Mouse (Mus musculus): Measurements from ENCODE around the gene Slc9a5. TPM values are rescaled to one million over a fixed set of nuclear protein-coding genes. Genes with fewer than 3 reads are reported as not detected.
A peak's percentile ranks its signal among the peaks of the same experiment; 100 is the strongest.

Slc9a5 gene
- total RNA-seq, 1 experiment, result 5.8 TPM

DNA sequence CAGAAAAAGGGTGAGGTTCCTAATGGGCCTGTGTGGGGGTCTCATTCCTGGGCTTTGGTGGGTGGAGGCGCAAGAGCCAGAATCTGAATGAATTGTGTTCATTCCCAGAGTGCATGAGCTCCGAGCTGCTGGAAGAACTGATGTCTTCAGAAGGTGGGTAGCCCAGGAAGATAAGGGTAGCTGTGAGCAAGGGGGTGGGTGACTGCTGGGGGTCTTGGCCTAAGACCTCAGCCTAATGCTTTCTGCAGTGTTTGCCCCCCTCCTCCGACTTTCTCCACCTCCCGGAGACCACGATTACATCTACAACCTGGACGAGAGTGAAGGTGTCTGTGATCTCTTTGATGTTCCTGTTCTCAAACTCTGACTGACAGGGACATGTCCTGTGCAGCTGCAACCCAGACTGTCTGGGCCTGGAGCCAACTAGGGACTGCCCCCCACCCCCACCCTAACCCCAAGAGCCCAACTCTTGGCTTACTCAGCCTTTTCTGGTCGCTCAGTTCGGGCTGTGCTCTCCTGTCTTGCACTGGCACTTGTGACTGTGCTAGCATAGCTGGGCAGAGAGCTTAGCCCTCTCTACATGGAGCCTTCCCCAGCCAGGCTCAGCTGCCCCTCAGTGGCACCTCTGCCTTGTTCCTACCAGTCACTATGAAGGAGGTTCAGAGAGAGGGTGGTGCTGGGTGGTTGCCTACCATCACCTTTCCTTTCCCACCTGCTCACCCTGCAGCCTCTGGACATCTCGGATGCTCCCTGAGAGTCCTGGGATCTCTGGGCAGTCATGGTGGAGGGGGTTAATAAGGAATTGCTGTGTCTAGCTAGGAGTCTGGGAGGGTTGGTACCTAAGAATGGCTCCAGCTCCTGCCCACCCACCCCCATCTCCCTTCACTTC, 44.1 kb upstream of the Slc9a5 start:
- peaks cover 0 to 18% of the 10 kb centered on the region in 2 experiments; a peak in 2 of 4 replicates for H3K4me1 ChIP-seq (ENCODE audit: control insufficient read depth in 2 of 2, insufficient read depth in 2 of 2, low read length in 2 of 2, poor library complexity in 1 of 2)
- no peak for DNase-seq (ENCODE audit: low read depth, low spot score)
- H3K4me3 ChIP-seq (ENCODE audit: insufficient read depth in 1 of 2, low read depth in 1 of 2, low read length in 2 of 2, poor library complexity in 1 of 2, severe bottlenecking in 1 of 2), result no peak overlapping the region
- H3K27ac ChIP-seq (ENCODE audit: insufficient read depth, low read depth, low read length, poor library complexity, severe bottlenecking), result peak overlapping the region; percentile 47; the same call in 1 of the 2 replicates
- H3K9ac ChIP-seq (ENCODE audit: insufficient read depth, low read depth, low read length, poor library complexity, severe bottlenecking), result no peak overlapping the region
- H3K9me3 ChIP-seq (ENCODE audit: control insufficient read depth, insufficient read depth, low read depth, low read length), result no peaks in the 10 kb centered on the region
- peaks cover 62% of the 10 kb centered on the region for H3K36me3 ChIP-seq (ENCODE audit: control insufficient read depth, insufficient read depth, low read length, poor library complexity, severe bottlenecking)
- in situ Hi-C loops (cut with MboI; ENCODE audit: low sequenced_read_pairs in 2 of 2, unreplicated experiment in 2 of 2), result no loop called here
- no peak for TF ChIP-seq CHD2 (IDR thresholded peaks at IDR 0.05; ENCODE audit: low read depth, low read length)
- no peak for TF ChIP-seq ZC3H11A (IDR thresholded peaks at IDR 0.05; ENCODE audit: borderline replicate concordance, low read depth, low read length)
- TF ChIP-seq ZNF384 (IDR thresholded peaks at IDR 0.05; ENCODE audit: low read depth, low read length), result no peak
- TF ChIP-seq HCFC1 (IDR thresholded peaks at IDR 0.05; ENCODE audit: borderline replicate concordance, insufficient read depth, low read length), result no peak
- no peak for TF ChIP-seq MAFK (IDR thresholded peaks at IDR 0.05; ENCODE audit: insufficient read depth, low read depth, low read length)

DNA sequence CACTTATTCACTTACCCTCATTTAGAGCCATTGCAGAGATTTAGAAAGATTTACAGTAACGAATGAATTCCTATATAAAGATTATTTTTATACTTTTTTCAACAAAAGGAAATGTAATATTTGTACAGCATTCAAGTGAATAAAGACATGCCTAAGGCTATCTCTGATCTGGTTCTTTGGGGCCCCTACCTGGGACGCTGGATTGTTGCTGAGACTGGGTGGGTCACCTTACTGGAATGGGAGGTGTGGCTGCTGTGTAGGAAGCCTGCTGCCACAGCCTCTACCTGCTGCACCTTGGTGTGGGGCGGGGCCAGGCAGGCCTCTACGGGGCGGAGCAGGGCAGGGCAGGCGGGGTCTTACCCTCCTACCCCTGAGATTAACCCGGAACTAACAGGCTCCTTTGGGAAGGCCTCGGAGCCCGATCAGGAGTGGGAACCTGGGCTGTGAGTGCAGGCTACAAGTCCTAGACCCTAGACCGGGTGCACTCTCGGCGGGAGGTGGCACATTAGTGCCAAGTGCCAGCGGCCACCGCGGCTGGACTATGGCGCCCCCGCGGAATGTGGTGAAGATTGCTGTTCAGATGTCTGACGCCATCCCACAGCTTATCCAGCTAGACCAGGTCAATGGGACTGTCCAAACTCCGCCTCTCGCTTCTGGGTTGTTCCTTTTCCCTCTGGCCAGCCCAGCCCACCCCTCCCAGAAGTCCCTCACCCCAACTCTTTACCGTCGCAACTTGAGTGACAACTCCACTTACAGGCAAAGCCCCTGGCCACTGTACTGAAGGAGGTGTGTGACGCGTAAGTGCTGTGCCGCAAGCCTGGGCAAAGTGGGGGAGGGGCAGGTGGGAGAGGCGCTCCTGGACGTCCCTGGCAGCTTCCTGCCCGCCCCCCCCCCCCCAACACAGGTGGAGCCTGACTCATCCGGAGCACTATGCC, 43.2 kb upstream of the Slc9a5 start, which contains the start of gene Elmo3:
Elmo3 (plus strand) TSS at position 391 of the 935 bp plus-strand sequence.
- H3K9ac ChIP-seq (ENCODE audit: insufficient read depth, low read depth, low read length, poor library complexity, severe bottlenecking), result peak within 1 kb of the TSS; percentile 78
- peaks cover 55% of the 10 kb centered on the region for H3K36me3 ChIP-seq (ENCODE audit: control insufficient read depth, insufficient read depth, low read length, poor library complexity, severe bottlenecking)
- no peak for DNase-seq (ENCODE audit: low read depth, low spot score)
- peaks cover 0 to 15% of the 10 kb centered on the region in 2 experiments; a peak in 2 of 4 replicates for H3K4me1 ChIP-seq (ENCODE audit: control insufficient read depth in 2 of 2, insufficient read depth in 2 of 2, low read length in 2 of 2, poor library complexity in 1 of 2)
- no peak for TF ChIP-seq ZNF384 (IDR thresholded peaks at IDR 0.05; ENCODE audit: low read depth, low read length)
- TF ChIP-seq ZC3H11A (IDR thresholded peaks at IDR 0.05; ENCODE audit: borderline replicate concordance, low read depth, low read length), result no peak
- no peak; the same call in 1 of the 2 replicates for TF ChIP-seq CHD2 (IDR thresholded peaks at IDR 0.05; ENCODE audit: low read depth, low read length)
- TF ChIP-seq HCFC1 (IDR thresholded peaks at IDR 0.05; ENCODE audit: borderline replicate concordance, insufficient read depth, low read length), result 0 out of 2 replicates have a peak, but pooled peaks have one; percentile 32
- TF ChIP-seq MAFK (IDR thresholded peaks at IDR 0.05; ENCODE audit: insufficient read depth, low read depth, low read length), result no peak
- peak within 1 kb of the TSS; percentile 71 to 81 for H3K4me3 ChIP-seq (ENCODE audit: insufficient read depth in 1 of 2, low read depth in 1 of 2, low read length in 2 of 2, poor library complexity in 1 of 2, severe bottlenecking in 1 of 2)
- in situ Hi-C loops (cut with MboI; ENCODE audit: low sequenced_read_pairs in 2 of 2, unreplicated experiment in 2 of 2), result no loop called here
- peak within 1 kb of the TSS; percentile 54 for H3K27ac ChIP-seq (ENCODE audit: insufficient read depth, low read depth, low read length, poor library complexity, severe bottlenecking)
- H3K9me3 ChIP-seq (ENCODE audit: control insufficient read depth, insufficient read depth, low read depth, low read length), result no peaks in the 10 kb centered on the region

DNA sequence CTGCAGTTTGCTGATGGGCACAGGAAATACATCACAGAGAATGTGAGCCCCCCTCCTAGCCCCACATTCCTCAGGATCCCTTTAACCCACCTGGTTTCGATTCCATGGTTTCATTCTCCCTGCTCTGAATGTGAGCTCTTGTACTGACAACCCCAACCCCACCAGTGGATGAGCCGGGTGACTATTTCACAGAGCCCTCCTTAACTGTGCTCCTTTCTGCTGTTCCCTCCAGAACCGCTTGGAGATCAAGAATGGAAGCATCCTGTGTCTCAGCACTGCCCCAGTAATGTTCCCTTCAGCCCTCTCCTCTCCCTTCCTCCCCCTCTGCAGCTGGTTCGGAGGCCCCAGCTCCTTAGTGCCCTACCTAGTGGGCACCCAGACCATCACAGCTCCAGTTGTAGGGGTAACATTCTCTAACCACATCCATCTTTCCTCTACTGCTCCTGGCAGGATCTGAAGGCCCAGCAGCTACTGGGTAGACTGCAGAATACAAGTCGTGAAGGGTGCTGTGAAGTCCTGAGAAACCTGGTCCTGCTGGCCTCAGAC, 42.4 kb upstream of the Slc9a5 start:
- Histone ChIP-seq H3K36me3 (ENCODE audit: control insufficient read depth, insufficient read depth, low read length, poor library complexity, severe bottlenecking) (peaks cover 49% of the 10 kb centered on the region), H3K9ac (ENCODE audit: insufficient read depth, low read depth, low read length, poor library complexity, severe bottlenecking) (peak overlapping the region; percentile 78), H3K4me1 (ENCODE audit: control insufficient read depth in 2 of 2, insufficient read depth in 2 of 2, low read length in 2 of 2, poor library complexity in 1 of 2) (peaks cover 0 to 15% of the 10 kb centered on the region in 2 experiments; a peak in 2 of 4 replicates), H3K9me3 (ENCODE audit: control insufficient read depth, insufficient read depth, low read depth, low read length) (no peaks in the 10 kb centered on the region), H3K27ac (ENCODE audit: insufficient read depth, low read depth, low read length, poor library complexity, severe bottlenecking) (no peak overlapping the region), H3K4me3 (ENCODE audit: insufficient read depth in 1 of 2, low read depth in 1 of 2, low read length in 2 of 2, poor library complexity in 1 of 2, severe bottlenecking in 1 of 2) (peak overlapping the region; percentile 71 to 81; a peak in 2 of 4 replicates)
- DNase-seq (ENCODE audit: low read depth, low spot score), result no peak
- in situ Hi-C loops (cut with MboI; ENCODE audit: low sequenced_read_pairs in 2 of 2, unreplicated experiment in 2 of 2), result no loop called here
- TF ChIP-seq ZC3H11A (IDR thresholded peaks at IDR 0.05; ENCODE audit: borderline replicate concordance, low read depth, low read length), result no peak
- TF ChIP-seq HCFC1 (IDR thresholded peaks at IDR 0.05; ENCODE audit: borderline replicate concordance, insufficient read depth, low read length), result no peak
- no peak for TF ChIP-seq MAFK (IDR thresholded peaks at IDR 0.05; ENCODE audit: insufficient read depth, low read depth, low read length)
- TF ChIP-seq CHD2 (IDR thresholded peaks at IDR 0.05; ENCODE audit: low read depth, low read length), result no peak
- TF ChIP-seq ZNF384 (IDR thresholded peaks at IDR 0.05; ENCODE audit: low read depth, low read length), result no peak

DNA sequence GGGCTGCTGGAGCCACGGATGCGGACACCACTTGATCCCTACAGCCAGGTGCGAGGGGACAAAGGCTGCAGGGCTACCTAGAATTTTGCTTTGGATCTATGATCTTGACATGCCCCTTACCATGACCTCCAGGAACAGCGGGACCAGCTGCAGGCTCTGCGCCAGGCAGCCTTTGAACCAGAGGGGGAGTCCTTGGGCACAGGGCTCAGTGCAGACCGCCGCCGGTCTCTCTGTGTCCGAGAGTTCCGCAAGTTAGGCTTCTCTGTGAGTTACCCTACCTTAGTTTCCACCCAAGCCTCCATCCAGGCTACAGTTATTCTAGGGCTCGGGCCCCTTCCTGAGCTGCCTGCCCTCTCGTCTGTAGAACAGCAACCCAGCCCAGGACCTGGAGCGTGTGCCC, 41.0 kb upstream of the Slc9a5 start:
- Histone ChIP-seq H3K36me3 (ENCODE audit: control insufficient read depth, insufficient read depth, low read length, poor library complexity, severe bottlenecking) (peaks cover 38% of the 10 kb centered on the region), H3K4me1 (ENCODE audit: control insufficient read depth in 2 of 2, insufficient read depth in 2 of 2, low read length in 2 of 2, poor library complexity in 1 of 2) (peaks cover 0 to 15% of the 10 kb centered on the region in 2 experiments; a peak in 2 of 4 replicates), H3K9me3 (ENCODE audit: control insufficient read depth, insufficient read depth, low read depth, low read length) (no peaks in the 10 kb centered on the region), H3K4me3 (ENCODE audit: insufficient read depth in 1 of 2, low read depth in 1 of 2, low read length in 2 of 2, poor library complexity in 1 of 2, severe bottlenecking in 1 of 2) (no peak overlapping the region), H3K9ac (ENCODE audit: insufficient read depth, low read depth, low read length, poor library complexity, severe bottlenecking) (no peak overlapping the region), H3K27ac (ENCODE audit: insufficient read depth, low read depth, low read length, poor library complexity, severe bottlenecking) (no peak overlapping the region)
- in situ Hi-C loops (cut with MboI; ENCODE audit: low sequenced_read_pairs in 2 of 2, unreplicated experiment in 2 of 2), result no loop called here
- TF ChIP-seq HCFC1 (IDR thresholded peaks at IDR 0.05; ENCODE audit: borderline replicate concordance, insufficient read depth, low read length) (no peak), MAFK (IDR thresholded peaks at IDR 0.05; ENCODE audit: insufficient read depth, low read depth, low read length) (no peak), CHD2 (IDR thresholded peaks at IDR 0.05; ENCODE audit: low read depth, low read length) (no peak), ZC3H11A (IDR thresholded peaks at IDR 0.05; ENCODE audit: borderline replicate concordance, low read depth, low read length) (no peak), ZNF384 (IDR thresholded peaks at IDR 0.05; ENCODE audit: low read depth, low read length) (no peak)
- DNase-seq (ENCODE audit: low read depth, low spot score), result no peak
